Mouse (Mus musculus) midbrain, embryonic 13.5 days (tissue): ENCODE measurements around the gene Ccdc149. TPM values are rescaled to one million over a fixed set of nuclear protein-coding genes. Genes with fewer than 3 reads are reported as not detected.

ENCODE experiments used
- ATAC-seq: fragments of 200-750 bp; cut with Nextera tagmentation; 2 replicates; pipeline ENCODE4 v1.8.0; 2017; ENCODE audit warnings: mild to moderate bottlenecking, moderate TSS enrichment, moderate library complexity
- H3K27ac ChIP-seq: fragments of 300-500 bp; sonication (generic); 2 replicates; pipeline ENCODE4 v1.5.1; 2015; ENCODE audit warnings: inconsistent platforms, mild to moderate bottlenecking, moderate library complexity
- H3K27me3 ChIP-seq: fragments of 300-500 bp; sonication (generic); 2 replicates; pipeline ENCODE4 v1.6.1; 2015; ENCODE audit warnings: mild to moderate bottlenecking, inconsistent platforms
- H3K36me3 ChIP-seq: fragments of 300-500 bp; sonication (generic); 2 replicates; pipeline ENCODE4 v1.6.1; 2015; ENCODE audit warnings: mild to moderate bottlenecking, inconsistent platforms
- H3K4me1 ChIP-seq: fragments of 300-500 bp; sonication (generic); replicated peaks from 2 replicates; pipeline ENCODE4 v1.6.1; 2015; ENCODE audit warnings: inconsistent platforms
- H3K4me2 ChIP-seq: fragments of 300-500 bp; sonication (generic); replicated peaks from 2 replicates; pipeline ENCODE4 v1.6.1; 2015; ENCODE audit warnings: moderate library complexity, mild to moderate bottlenecking, inconsistent platforms
- H3K4me3 ChIP-seq: fragments of 300-500 bp; sonication (generic); replicated peaks from 2 replicates; pipeline ENCODE4 v1.5.1; 2015; ENCODE audit warnings: mild to moderate bottlenecking, inconsistent platforms
- H3K9ac ChIP-seq: fragments of 300-500 bp; sonication (generic); replicated peaks from 2 replicates; pipeline ENCODE4 v1.6.1; 2015; ENCODE audit warnings: mild to moderate bottlenecking, inconsistent platforms
- H3K9me3 ChIP-seq: fragments of 300-500 bp; sonication (generic); 2 replicates; pipeline ENCODE4 v1.6.1; 2016; ENCODE audit warnings: mild to moderate bottlenecking, inconsistent platforms
- WGBS: fragments of 180-500 bp; shearing (Covaris S2); methylation state at CpG from one replicate; pipeline ENCODE4 v1.1.7; 2015; 5-methylcytosine and 5-hydroxymethylcytosine counted together
- polyA plus RNA-seq: library from polyadenylated mRNA; unstranded; fragments of >200 nt; fragmentation: Nextera tagmentation; extraction: Ambion mirVana; gene quantifications from 2 replicates; pipeline ENCODE4 v1.2.1, GENCODE M21; 2015

The Ccdc149 gene
- polyA plus RNA-seq, 1 experiment from 2014 or later: 9.7 TPM

DNA sequence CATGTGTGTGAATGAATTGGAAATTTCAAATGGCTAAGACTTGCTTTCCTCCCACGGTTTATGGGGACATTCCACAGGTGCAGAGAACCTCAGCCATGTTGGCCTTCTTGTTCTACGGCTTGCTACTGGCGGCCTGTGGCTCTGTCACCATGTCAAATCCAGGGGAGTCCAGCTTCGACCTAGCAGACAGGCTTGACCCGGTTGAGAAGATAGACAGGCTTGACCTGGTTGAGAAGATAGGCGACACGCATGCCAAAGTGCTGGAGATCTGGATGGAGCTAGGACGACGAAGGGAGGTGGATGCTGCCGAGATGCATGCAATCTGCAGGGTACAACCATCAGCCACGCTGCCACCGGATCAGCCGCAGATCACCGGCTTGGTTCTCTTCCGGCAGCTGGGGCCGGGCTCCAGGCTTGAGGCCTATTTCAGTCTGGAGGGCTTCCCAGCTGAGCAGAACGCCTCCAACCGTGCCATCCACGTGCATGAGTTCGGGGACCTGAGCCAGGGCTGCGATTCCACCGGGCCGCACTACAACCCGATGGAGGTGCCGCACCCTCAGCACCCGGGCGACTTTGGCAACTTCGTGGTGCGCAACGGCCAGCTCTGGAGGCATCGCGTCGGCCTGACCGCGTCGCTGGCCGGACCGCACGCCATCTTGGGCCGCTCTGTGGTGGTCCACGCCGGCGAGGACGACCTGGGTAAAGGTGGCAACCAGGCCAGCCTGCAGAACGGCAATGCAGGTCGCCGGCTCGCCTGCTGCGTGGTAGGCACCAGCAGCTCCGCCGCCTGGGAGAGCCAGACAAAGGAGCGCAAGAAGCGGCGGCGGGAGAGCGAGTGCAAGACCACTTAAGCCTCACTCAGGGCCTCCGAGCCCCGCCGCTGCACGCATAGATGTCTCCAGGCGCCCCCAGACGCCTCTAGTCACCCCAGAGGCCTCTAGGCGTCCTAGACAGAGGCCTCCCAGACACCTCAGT is 103.2 kb downstream of the Ccdc149 start:
- peak; percentile 70; the same call in 1 of the 2 replicates for ATAC-seq
- H3K4me3 ChIP-seq: peak overlapping the region; percentile 15
- H3K4me2 ChIP-seq: peak overlapping the region; percentile 47
- peaks cover 10% of the 10 kb centered on the region; the same call in 1 of the 2 replicates for H3K27me3 ChIP-seq
- peaks cover 10% of the 10 kb centered on the region for H3K4me1 ChIP-seq
- no peaks in the 10 kb centered on the region for H3K9me3 ChIP-seq
- H3K9ac ChIP-seq: peak overlapping the region; percentile 56
- no peak overlapping the region for H3K27ac ChIP-seq
- WGBS: 50% methylated on average over 63 of the region's 63 CpGs
- no peaks in the 10 kb centered on the region for H3K36me3 ChIP-seq

DNA sequence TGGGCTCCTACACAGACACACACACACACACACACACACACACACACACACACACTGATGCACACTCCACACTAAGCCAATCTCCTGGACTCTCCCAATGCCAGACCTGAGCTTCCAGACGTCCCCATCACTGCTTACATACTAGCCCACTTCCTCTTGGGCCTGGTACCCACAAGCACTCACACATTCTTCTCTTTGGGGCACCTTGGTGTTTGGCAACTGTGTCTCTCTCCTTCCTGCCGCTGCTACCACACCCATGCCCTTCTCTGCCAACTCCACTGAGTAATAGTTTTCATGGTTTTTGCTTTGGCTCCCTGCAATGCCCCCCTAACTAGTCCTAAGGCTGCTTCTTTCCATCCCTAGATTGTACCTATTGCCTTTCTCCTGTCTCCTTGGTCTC is 104.7 kb downstream of the Ccdc149 start:
- Histone ChIP-seq H3K27ac (no peak overlapping the region), H3K9me3 (no peaks in the 10 kb centered on the region), H3K27me3 (peaks cover 10% of the 10 kb centered on the region; the same call in 1 of the 2 replicates), H3K4me2 (no peak overlapping the region), H3K9ac (no peak overlapping the region), H3K4me1 (peaks cover 16% of the 10 kb centered on the region), H3K36me3 (no peaks in the 10 kb centered on the region), H3K4me3 (no peak overlapping the region)
- 78% methylated on average over 2 of the region's 2 CpGs for WGBS
- ATAC-seq: no peak

DNA sequence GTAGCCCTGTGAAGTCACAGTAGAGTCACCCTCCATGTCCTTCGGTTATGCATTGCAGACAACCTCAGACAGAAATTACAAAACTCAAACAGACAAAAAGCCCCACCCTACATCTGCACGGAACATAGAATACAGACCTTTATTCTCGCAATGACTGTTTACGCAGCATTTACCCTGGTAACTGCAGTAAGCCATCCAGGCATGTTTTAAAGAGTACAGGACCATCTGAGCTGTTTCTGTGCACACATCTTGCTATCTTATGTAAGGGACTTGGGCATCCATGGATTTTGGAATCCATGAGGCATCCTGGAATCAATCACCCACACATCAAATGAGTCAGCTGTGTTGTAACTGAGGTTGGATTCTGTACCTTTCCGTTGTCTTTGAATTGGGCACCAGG is 105.4 kb downstream of the Ccdc149 start:
- peaks cover 16% of the 10 kb centered on the region for H3K4me1 ChIP-seq

DNA sequence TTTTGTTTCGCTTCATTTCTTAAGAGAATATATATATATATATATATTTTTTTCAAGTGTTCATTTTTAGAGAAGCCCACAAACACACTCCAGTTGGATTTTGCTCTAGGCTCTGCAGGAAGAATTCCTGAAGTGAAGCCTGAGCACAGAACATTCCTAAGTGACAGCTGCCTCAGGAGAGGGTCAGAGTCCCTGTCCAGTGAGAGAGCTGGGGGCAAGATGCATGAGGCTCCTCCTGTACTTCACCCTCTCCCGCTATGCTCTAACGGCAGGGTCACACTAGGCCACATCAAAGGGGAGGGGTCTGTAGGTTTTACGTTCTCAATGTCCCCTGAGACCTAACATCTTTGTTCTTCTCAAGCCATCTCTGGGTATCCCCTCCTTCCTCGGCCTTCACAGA is 106.8 kb downstream of the Ccdc149 start:
- Histone ChIP-seq H3K27ac (no peak overlapping the region), H3K4me1 (peaks cover 25% of the 10 kb centered on the region), H3K9ac (no peak overlapping the region), H3K9me3 (no peaks in the 10 kb centered on the region), H3K27me3 (peaks cover 10% of the 10 kb centered on the region; the same call in 1 of the 2 replicates), H3K4me3 (no peak overlapping the region), H3K4me2 (no peak overlapping the region), H3K36me3 (no peaks in the 10 kb centered on the region)
- WGBS: 67% methylated on average over 5 of the region's 5 CpGs
- no peak for ATAC-seq

More for the DNA sequence above, 105.4 kb downstream of the Ccdc149 start:
- Histone ChIP-seq H3K27me3 (peaks cover 10% of the 10 kb centered on the region; the same call in 1 of the 2 replicates), H3K4me3 (no peak overlapping the region), H3K27ac (no peak overlapping the region), H3K9ac (no peak overlapping the region), H3K36me3 (no peaks in the 10 kb centered on the region), H3K9me3 (no peaks in the 10 kb centered on the region), H3K4me2 (no peak overlapping the region)
- WGBS: 95% methylated on average over 5 of the region's 5 CpGs
- ATAC-seq: no peak

DNA sequence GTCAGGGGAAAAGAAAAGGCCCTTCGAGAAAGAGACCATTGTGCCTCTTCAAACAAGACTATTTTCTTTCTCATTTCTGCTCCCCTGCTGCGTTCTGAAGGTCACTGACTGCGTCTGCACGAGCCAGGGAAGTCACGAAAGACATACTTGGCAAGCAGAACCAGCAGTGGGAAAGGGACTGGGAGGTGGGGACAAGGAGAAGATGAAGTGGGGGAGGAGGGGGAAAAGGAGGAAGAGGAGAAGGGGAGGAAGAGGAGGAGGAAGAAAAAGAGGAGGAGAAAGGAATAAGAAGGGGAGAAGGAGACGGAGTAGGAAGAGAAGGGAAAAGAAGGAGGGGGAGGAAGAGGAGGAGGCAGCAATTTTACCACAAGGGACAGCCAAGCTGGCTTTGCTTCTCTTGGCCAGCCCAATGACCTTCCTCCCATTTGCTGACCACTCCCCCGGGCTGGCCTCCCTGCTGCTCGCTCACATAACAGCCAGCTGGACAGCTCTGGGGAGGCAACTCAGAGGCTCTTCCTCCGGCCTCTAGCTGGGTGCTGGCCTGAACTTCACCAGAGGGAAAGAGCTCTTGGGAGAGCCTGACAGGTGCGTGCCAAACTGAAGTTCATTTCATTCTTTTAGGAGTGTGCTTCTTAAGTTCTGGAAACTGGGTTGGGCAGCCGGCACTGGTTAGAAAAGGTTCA is 107.7 kb downstream of the Ccdc149 start, which contains the start of gene Sod3:
Sod3 (plus strand) TSS at position 324 of the 683 bp plus-strand sequence.
- no peaks in the 10 kb centered on the region for H3K36me3 ChIP-seq
- ATAC-seq: no peak
- H3K4me3 ChIP-seq: no peak within 1 kb of the TSS
- no peak within 1 kb of the TSS for H3K9ac ChIP-seq
- H3K27me3 ChIP-seq: peaks cover 10% of the 10 kb centered on the region; the same call in 1 of the 2 replicates
- H3K9me3 ChIP-seq: no peaks in the 10 kb centered on the region
- no peak within 1 kb of the TSS for H3K4me2 ChIP-seq
- H3K27ac ChIP-seq: no peak within 1 kb of the TSS
- peaks cover 25% of the 10 kb centered on the region for H3K4me1 ChIP-seq
- WGBS: 24% methylated on average over 11 of the region's 11 CpGs

DNA sequence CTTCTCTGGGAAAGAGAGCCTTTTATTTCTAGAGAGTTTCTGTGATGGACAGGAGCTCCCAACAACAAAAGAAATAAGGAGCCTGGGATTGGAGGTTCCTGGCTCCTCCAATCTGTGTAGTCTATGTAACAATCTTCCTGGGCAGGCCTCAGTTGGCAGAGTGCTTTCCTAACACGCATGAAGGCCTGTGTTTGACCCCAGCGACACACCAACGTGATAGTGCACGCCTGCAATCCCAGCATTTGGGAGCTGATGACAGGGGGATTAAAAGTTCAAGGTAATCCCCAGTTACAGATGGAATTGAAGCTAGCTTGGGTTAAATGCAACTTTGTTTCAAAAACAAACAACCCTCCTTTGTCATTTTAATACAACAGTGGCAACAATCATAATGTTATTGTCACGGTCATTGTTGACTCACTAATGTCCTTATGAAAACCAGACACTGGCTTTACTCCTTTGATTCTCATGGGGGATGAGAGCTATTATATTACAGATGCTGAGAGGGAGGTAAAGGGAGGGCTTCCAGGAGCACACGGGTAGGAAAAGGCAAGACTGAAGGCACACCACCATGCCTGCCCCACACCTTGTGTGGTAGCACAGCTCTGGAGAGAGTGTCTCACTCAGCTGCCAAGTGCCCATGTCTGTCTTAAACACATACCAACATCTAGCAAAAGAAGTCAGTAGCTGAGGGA is 108.4 kb downstream of the Ccdc149 start:
- 46% methylated on average over 6 of the region's 6 CpGs for WGBS
- Histone ChIP-seq H3K4me3 (no peak overlapping the region), H3K9me3 (no peaks in the 10 kb centered on the region), H3K27ac (no peak overlapping the region), H3K4me1 (peaks cover 22% of the 10 kb centered on the region), H3K9ac (no peak overlapping the region), H3K27me3 (peaks cover 6% of the 10 kb centered on the region; the same call in 1 of the 2 replicates), H3K36me3 (no peaks in the 10 kb centered on the region), H3K4me2 (no peak overlapping the region)
- no peak for ATAC-seq

DNA sequence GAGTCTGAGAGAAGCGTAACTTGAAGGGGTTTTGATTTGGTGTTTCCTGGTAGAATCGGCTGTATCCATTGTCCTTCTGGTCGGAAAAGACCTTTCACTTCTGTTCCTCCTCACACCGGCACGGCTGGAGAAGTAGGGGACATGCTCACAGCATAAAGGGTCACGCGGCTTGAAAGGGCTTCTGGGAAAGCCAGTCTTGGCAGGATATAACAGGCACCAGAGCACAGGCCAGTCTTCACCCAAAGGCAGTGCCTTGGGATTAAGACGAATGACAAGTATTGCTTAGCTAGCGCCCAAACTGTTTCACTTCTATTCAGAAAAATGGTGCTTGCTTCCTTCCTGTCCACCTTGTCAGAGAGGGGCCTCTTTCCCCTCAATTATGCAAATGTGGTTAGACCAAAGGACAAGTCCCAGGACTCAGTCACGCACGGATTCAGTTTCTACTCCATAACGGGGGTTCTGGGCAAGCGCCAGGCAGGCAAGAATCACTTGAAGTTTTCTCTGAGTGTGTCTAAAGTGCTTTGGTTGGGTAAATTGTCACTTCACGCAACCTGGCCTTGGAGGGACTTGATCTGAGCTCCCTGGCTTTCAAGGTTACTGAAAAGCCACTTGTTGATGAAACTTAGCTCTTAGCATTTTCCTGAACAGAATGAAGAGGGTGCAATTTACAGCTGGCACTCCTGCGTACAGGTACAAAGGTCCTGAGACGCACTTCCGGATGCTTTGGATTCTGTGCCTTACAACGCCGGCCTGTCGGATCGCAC is 110.9 kb downstream of the Ccdc149 start:
- no peaks in the 10 kb centered on the region for H3K36me3 ChIP-seq
- H3K9ac ChIP-seq: no peak overlapping the region
- no peak overlapping the region for H3K27ac ChIP-seq
- H3K4me1 ChIP-seq: peaks cover 22% of the 10 kb centered on the region
- 0 out of 2 replicates have a peak, but pooled peaks cover 4% of the 10 kb centered on the region for H3K27me3 ChIP-seq
- 60% methylated on average over 21 of the region's 21 CpGs for WGBS
- no peak overlapping the region for H3K4me3 ChIP-seq
- H3K9me3 ChIP-seq: no peaks in the 10 kb centered on the region
- no peak overlapping the region for H3K4me2 ChIP-seq
- ATAC-seq: peak; percentile 68

DNA sequence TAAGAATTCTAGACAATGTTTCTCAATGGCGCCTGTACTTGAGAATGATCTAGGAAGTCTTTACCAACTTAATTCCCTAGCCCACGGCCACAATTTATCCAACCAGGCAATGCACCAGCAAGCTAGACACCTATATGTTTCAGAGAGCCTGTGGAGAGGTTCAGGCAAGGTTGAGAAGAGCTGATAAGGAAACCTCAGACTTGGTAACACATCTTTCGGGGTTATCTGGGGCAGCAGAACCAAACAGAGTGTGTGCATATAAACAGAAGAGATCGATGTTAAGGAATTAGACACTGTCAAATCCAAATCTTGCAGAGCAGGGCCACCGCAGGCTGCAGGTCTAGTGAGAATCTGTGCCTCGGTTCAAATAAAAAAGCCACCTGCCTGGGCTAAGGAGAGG is 113.2 kb downstream of the Ccdc149 start:
- peaks cover 15% of the 10 kb centered on the region for H3K4me1 ChIP-seq
- no peaks in the 10 kb centered on the region for H3K36me3 ChIP-seq
- no peaks in the 10 kb centered on the region for H3K9me3 ChIP-seq
- ATAC-seq: no peak
- H3K4me2 ChIP-seq: no peak overlapping the region
- H3K27ac ChIP-seq: no peak overlapping the region
- H3K9ac ChIP-seq: no peak overlapping the region
- H3K4me3 ChIP-seq: no peak overlapping the region
- 84% methylated on average over 6 of the region's 6 CpGs for WGBS
- H3K27me3 ChIP-seq: no peaks in the 10 kb centered on the region

DNA sequence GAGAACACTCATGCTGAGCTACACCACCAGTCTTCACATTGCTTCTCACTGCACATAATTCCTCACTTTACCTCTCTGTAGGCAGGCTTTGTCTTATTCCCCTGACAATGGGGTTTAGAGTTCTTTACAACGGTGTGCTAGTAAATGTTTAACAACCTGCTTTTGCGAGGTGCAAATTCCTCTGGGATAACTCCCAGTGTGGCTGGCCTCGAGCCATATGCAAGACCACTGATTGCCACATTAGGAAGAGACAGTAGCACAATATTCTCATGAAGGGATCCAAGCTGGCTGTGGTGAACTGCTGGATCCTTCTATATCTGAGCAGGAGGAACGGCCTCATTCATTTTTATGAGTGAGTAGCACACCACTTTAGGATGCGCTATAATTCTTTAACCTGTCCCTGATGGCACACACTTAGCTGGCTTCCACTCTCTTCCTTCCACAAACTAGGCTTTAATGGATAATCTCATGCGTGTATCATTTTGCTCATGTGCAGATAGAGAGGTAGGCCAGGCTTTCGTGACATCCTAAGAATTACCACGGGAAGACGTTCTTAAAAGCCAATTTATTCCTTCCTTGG is 114.1 kb downstream of the Ccdc149 start:
- peaks cover 9% of the 10 kb centered on the region; the same call in 1 of the 2 replicates for H3K4me1 ChIP-seq
- no peak overlapping the region for H3K4me2 ChIP-seq
- no peak overlapping the region for H3K9ac ChIP-seq
- ATAC-seq: no peak
- H3K4me3 ChIP-seq: no peak overlapping the region
- H3K27ac ChIP-seq: no peak overlapping the region
- H3K36me3 ChIP-seq: no peaks in the 10 kb centered on the region
- no peaks in the 10 kb centered on the region for H3K27me3 ChIP-seq
- 68% methylated on average over 9 of the region's 9 CpGs for WGBS
- H3K9me3 ChIP-seq: no peaks in the 10 kb centered on the region

DNA sequence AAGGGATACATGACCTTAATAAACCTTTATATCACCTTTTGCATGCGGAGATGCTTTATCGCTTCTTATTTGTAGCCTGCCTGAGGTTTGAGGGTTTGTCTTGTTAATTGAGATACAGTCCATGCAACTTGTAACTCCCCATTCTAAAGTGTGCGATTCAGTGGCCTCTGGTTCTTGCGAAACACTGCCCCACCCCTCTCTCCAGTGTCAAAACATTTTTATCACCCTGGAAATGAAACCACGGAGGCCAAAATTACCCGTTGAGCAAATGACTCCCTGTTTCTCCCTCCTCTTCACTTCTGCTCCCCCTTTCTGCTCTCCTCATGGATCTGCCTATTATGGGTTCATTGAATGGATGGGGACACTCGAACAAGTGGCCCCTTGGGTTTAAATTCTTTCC is 115.7 kb downstream of the Ccdc149 start:
- no peak for ATAC-seq
- no peak overlapping the region for H3K4me2 ChIP-seq
- H3K4me1 ChIP-seq: peaks cover 7% of the 10 kb centered on the region; the same call in 1 of the 2 replicates
- H3K9me3 ChIP-seq: no peaks in the 10 kb centered on the region
- H3K36me3 ChIP-seq: no peaks in the 10 kb centered on the region
- no peak overlapping the region for H3K27ac ChIP-seq
- H3K4me3 ChIP-seq: no peak overlapping the region
- no peak overlapping the region for H3K9ac ChIP-seq
- 90% methylated on average over 7 of the region's 7 CpGs for WGBS
- no peaks in the 10 kb centered on the region for H3K27me3 ChIP-seq

DNA sequence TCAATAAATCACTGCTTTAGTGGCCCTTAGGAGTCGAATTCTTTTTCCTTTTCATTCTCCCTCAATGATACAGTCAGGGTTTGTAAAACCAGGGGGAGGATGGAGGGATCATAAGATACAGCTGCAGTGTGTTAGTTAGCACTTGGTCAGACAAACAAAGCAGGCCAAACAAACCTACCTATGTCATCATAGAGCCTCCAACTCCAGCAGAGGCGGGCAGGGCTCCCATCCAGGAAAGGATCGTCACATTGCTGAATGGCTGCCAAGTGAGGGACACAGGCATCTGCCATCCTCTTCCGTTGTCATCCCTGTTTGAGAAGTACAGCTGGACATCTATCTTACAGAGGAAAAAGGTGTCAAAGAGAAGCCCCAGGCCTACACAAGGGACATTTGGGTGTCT is 116.9 kb downstream of the Ccdc149 start:
- no peak for ATAC-seq
- 95% methylated on average over 4 of the region's 4 CpGs for WGBS

More for the DNA sequence above, 116.9 kb downstream of the Ccdc149 start:
- Histone ChIP-seq H3K4me3 (no peak overlapping the region), H3K4me2 (no peak overlapping the region), H3K4me1 (no peaks in the 10 kb centered on the region), H3K9me3 (no peaks in the 10 kb centered on the region), H3K36me3 (no peaks in the 10 kb centered on the region), H3K9ac (no peak overlapping the region), H3K27me3 (no peaks in the 10 kb centered on the region), H3K27ac (no peak overlapping the region)
